Mouse (Mus musculus) Patski (cell line): ENCODE measurements around the gene Dnajb9. TPM values are rescaled to one million over a fixed set of nuclear protein-coding genes. Genes with fewer than 3 reads are reported as not detected.

Experiments
- ATAC-seq: fragments of 100-300 bp; one replicate; pipeline ENCODE4 v1.8.0; 2021
- CTCF ChIA-PET: fragments of 350-600 bp; sonication (Branson Sonifier 250); formaldehyde crosslinking; loops from one replicate; lab custom pipeline; 2022; ENCODE audit warnings: inconsistent platforms; lab: Charles Lee
- POLR2A ChIA-PET: fragments of 350-600 bp; sonication (Branson Sonifier 250); formaldehyde crosslinking; loops from one replicate; lab custom pipeline; 2022; ENCODE audit warnings: antibody characterized with exemption, inconsistent platforms; lab: Charles Lee
- DNase-seq: peaks from one replicate; pipeline ENCODE4 v3.0.0-alpha.2; 2011; ENCODE audit warnings: low read depth, low spot score
- H3K27me3 ChIP-seq: fragments of 371-371 bp; one replicate; pipeline ENCODE4 v1.5.1; 2021
- CTCF ChIP-seq: fragments of 100-300 bp; IDR thresholded peaks from one replicate; pipeline ENCODE4 v1.5.1; 2021
- in situ Hi-C: fragments of 300-500 bp; cut with MboI; formaldehyde crosslinking; loops from 3 replicates; pipeline ENCODE4 v1.11.1; 2018; ENCODE audit warnings: low pct_unique_long_range_greater_than_20kb, mixed read lengths
- polyA plus RNA-seq: library from polyadenylated mRNA; unstranded; gene quantifications from one replicate; pipeline ENCODE4 v1.2.3, GENCODE M21; 2021

Gene Dnajb9
- polyA plus RNA-seq, 1 experiment from 2014 or later, result 26.7 TPM

- peaks cover 11% of the 10 kb centered on the region for H3K27me3 ChIP-seq
- CTCF ChIA-PET, result interaction anchor here (1.3 kb wide), 1 partner anchor 45 kb away, joined by 4 read pairs; no protein-coding TSS in a partner anchor
- POLR2A ChIA-PET, result interaction anchor here (1.4 kb wide), 1 partner anchor 59 kb away, joined by 5 read pairs; no protein-coding TSS in a partner anchor
- DNase-seq, result peak; percentile 47
- peak; percentile 37 for ATAC-seq
- in situ Hi-C loops, result loop anchor here (5.0 kb wide), 1 partner anchor 63 kb away; no protein-coding TSS in a partner anchor
- TF ChIP-seq CTCF, result no peak
Measured at GRCm38 (mm10) chr12:44209141-44209823, 844 bp downstream of the Dnajb9 start.

DNA sequence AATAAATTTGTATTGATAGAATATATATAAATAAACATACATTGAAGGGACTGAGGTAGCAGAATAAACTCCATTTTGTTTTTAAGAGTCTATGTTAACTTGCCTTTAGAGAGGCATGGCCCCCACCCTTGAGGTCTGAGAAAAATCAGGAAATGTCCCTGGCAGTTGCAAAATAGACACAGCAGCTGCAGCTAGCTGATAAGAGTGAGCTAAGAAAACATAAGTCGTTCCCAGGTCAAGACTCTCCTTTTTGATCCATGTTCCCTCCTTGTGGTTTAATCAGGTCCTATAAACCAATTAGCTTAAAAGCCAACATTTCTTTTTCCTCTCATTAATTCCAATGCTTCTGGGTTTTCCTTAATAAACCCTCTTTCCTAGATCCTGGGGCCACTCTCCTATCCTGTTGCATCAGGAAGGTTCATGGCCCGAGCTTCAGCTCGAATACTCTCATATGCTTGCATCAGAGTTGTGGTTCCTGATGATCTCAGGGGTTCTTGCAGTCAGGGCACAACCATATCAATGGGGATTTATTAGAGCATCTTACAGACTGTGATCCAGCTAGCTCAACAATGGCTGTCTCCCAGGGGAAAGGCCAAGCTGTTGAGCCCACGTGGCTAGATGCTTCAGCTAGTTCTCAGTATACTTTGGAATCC is 12.1 kb downstream of the Dnajb9 start:
- DNase-seq (no peak), ATAC-seq (no peak)
- CTCF ChIA-PET, result interaction anchor here (1.3 kb wide), 1 partner anchor 17 kb away, joined by 3 read pairs; no protein-coding TSS in a partner anchor
- no peak for TF ChIP-seq CTCF
- in situ Hi-C loops, result no loop called here
- POLR2A ChIA-PET, result no interaction called here
- peaks cover 26% of the 10 kb centered on the region for H3K27me3 ChIP-seq

GRCm38 (mm10) chr12:44181081-44181982 is 28.8 kb downstream of the Dnajb9 start:
- in situ Hi-C loops, result no loop called here
- CTCF ChIA-PET, result interaction anchor here (0.7 to 4.1 kb wide), 5 partner anchors 8 to 26 kb away, joined by 3 to 14 read pairs (median 3); no protein-coding TSS in a partner anchor
- POLR2A ChIA-PET, result no interaction called here
- DNase-seq (no peak), ATAC-seq (peak; percentile 66)
- peak; percentile 67 for TF ChIP-seq CTCF
- H3K27me3 ChIP-seq, result peaks cover 28% of the 10 kb centered on the region

GRCm38 (mm10) chr12:44177038-44177355 is 33.1 kb downstream of the Dnajb9 start:
- DNase-seq, result no peak
- ChIA-PET CTCF (no interaction called here), POLR2A (no interaction called here)

GRCm38 (mm10) chr12:44176331-44177037 is 33.6 kb downstream of the Dnajb9 start:
- POLR2A ChIA-PET, result no interaction called here
- in situ Hi-C loops, result no loop called here
- no peak for ATAC-seq
- H3K27me3 ChIP-seq, result peaks cover 28% of the 10 kb centered on the region
- no peak for TF ChIP-seq CTCF
- CTCF ChIA-PET, result no interaction called here
- no peak for DNase-seq

More at GRCm38 (mm10) chr12:44177038-44177355, 33.1 kb downstream of the Dnajb9 start:
- H3K27me3 ChIP-seq, result peaks cover 30% of the 10 kb centered on the region
- TF ChIP-seq CTCF, result no peak
- in situ Hi-C loops, result no loop called here
- no peak for ATAC-seq

GRCm38 (mm10) chr12:44166949-44167348 is 43.2 kb downstream of the Dnajb9 start:
- no peak for DNase-seq
- in situ Hi-C loops, result no loop called here
- POLR2A ChIA-PET, result no interaction called here
- peaks cover 37% of the 10 kb centered on the region for H3K27me3 ChIP-seq
- CTCF ChIA-PET, result interaction anchor here (0.6 to 2.1 kb wide), 3 partner anchors 15 to 23 kb away, joined by 3 to 14 read pairs (median 4); no protein-coding TSS in a partner anchor
- no peak for ATAC-seq
- peak; percentile 37 for TF ChIP-seq CTCF

DNA sequence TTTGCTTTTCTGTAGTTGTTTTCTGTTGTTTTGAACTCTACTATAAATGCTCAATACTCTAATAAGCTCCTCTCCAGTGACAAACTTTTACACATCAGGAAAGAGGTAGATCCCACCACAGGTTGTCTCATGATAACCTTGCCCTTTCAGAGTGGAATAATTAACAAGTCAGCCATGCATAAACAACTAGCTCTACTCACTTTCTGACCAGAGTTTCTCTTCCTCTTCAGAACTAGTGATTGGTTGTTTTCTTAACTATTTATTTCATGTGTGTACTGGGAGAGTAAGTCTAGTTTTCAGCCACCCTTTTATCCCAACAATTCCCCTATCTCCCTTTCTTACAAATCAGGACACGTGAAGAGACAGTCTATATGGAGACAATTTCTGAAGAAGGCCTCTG is 50.8 kb downstream of the Dnajb9 start:
- in situ Hi-C loops, result no loop called here
- no peak for DNase-seq
- no peak for ATAC-seq
- H3K27me3 ChIP-seq, result peaks cover 21% of the 10 kb centered on the region
- POLR2A ChIA-PET, result no interaction called here
- CTCF ChIA-PET, result no interaction called here
- TF ChIP-seq CTCF, result no peak

Other genes starting within 250 kb of the Dnajb9 start
- gene Pnpla8, start 11.0 kb upstream of the Dnajb9 start, polyA plus RNA-seq, result 75.8 TPM
- 0.03 TPM for gene Nrcam, start 118.6 kb upstream of the Dnajb9 start, polyA plus RNA-seq